Mouse (Mus musculus): ENCODE measurements around the gene Deup1. TPM values are rescaled to one million over a fixed set of nuclear protein-coding genes. Genes with fewer than 3 reads are reported as not detected.

The Deup1 gene
- polyA plus RNA-seq, 1 experiment from 2014 or later, result 0.08 TPM

DNA sequence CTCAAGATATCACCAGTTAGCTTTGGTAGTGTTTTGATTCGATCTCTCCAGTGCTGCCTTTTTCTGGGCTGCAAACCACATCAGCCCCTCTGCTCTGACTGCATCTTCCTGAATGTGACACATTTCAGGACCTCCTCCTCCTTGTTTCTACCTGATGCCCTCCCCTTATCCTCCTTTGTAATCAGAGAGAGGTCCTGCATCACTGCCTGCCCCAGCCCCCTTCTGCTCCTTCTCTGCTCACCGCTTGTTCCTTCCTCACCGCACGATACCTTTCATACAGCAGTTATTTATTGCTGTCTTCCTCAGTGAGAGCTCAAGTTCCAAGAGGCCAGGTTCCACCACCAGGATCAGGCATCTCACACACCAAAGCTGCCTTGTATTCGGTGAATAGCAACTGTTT is 96.5 kb downstream of the Deup1 start:
- H3K4me1 ChIP-seq (replicated peaks; ENCODE audit: control insufficient read depth, insufficient read depth, low read length), result peaks cover 17% of the 10 kb centered on the region
- no peak overlapping the region for H3K9ac ChIP-seq (ENCODE audit: low read depth, low read length)
- no peaks in the 10 kb centered on the region; the same call in 1 of the 2 replicates for H3K36me3 ChIP-seq (ENCODE audit: control insufficient read depth, insufficient read depth)
- no peak for TF ChIP-seq CTCF (IDR thresholded peaks at IDR 0.05; ENCODE audit: low read depth)
- H3K27me3 ChIP-seq (replicated peaks; ENCODE audit: control insufficient read depth, insufficient read depth, low read length), result no peaks in the 10 kb centered on the region
- no peak overlapping the region for H3K4me2 ChIP-seq (replicated peaks; ENCODE audit: low read depth)
- WGBS, result 37% methylated on average over 5 of the region's 5 CpGs
- ATAC-seq, result no peak
- H3K9me3 ChIP-seq (ENCODE audit: control insufficient read depth), result no peaks in the 10 kb centered on the region
- H3K27ac ChIP-seq (ENCODE audit: low read depth, low read length), result no peak overlapping the region
- H3K4me3 ChIP-seq (ENCODE audit: low read depth, low read length), result no peak overlapping the region

DNA sequence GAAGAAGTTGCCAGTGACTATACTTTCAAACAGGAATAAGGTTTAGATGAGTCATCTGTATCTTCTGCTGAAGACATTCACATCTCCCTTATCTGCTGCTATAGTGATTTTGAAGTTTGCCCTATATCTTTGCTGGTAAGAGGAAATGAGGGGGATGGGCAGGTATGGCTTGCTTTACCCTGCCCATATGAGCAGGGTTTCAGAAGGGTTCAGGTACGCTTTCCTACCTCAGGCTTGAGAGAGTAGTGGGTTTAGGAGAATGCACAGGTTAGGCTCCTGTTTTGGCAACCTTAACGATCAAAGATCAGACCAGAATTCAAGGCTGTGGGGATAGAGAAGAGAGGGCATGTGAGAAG is 97.8 kb downstream of the Deup1 start:
- Histone ChIP-seq H3K36me3 (ENCODE audit: control insufficient read depth, insufficient read depth) (no peaks in the 10 kb centered on the region; the same call in 1 of the 2 replicates), H3K9ac (ENCODE audit: low read depth, low read length) (0 out of 2 replicates have a peak overlapping the region, but pooled peaks have one; percentile 1), H3K9me3 (ENCODE audit: control insufficient read depth) (no peaks in the 10 kb centered on the region), H3K27me3 (replicated peaks; ENCODE audit: control insufficient read depth, insufficient read depth, low read length) (no peaks in the 10 kb centered on the region), H3K4me1 (replicated peaks; ENCODE audit: control insufficient read depth, insufficient read depth, low read length) (peaks cover 21% of the 10 kb centered on the region), H3K4me2 (replicated peaks; ENCODE audit: low read depth) (no peak overlapping the region), H3K4me3 (ENCODE audit: low read depth, low read length) (no peak overlapping the region), H3K27ac (ENCODE audit: low read depth, low read length) (no peak overlapping the region; the same call in 1 of the 2 replicates)
- no peak for TF ChIP-seq CTCF (IDR thresholded peaks at IDR 0.05; ENCODE audit: low read depth)
- 46% methylated on average over 2 of the region's 2 CpGs for WGBS
- peak; percentile 65 for ATAC-seq

DNA sequence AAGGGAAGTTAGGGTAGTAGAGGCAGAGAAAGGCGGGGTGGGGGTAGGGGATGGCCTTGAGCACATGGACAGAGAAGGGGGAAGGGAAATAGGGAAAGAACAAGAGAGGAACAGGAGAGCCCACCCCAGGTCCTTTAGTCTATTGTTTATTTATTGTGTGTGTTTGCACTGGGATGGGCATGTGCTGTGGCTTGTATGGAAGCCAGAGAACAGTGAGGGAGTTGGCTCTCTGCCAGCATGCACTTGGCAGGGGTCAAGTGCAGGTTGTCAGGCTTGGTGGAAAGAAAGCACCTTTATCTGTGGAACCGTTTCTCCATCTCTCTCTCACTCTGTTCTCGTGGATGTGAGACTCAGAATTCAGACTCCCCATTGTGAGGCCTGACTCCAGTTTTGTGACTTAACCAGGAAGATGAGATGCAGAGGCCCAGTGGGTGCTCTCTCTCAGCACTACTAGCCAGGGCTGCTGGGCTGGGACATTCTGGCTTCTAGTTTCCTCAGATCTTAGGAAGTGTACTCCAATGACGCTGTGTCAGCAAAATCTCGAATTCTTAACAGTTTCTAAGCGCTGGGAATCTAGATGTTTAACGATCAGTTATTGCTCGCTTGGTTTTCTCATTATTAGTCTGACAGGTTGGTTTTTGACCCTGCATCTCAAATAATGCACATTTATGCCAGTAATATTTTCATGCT is 98.3 kb downstream of the Deup1 start:
- no peak overlapping the region for H3K27ac ChIP-seq (ENCODE audit: low read depth, low read length)
- peak; percentile 42 for ATAC-seq
- H3K4me3 ChIP-seq (ENCODE audit: low read depth, low read length), result no peak overlapping the region
- H3K9ac ChIP-seq (ENCODE audit: low read depth, low read length), result no peak overlapping the region
- H3K9me3 ChIP-seq (ENCODE audit: control insufficient read depth), result no peaks in the 10 kb centered on the region
- H3K27me3 ChIP-seq (replicated peaks; ENCODE audit: control insufficient read depth, insufficient read depth, low read length), result no peaks in the 10 kb centered on the region
- H3K4me1 ChIP-seq (replicated peaks; ENCODE audit: control insufficient read depth, insufficient read depth, low read length), result peaks cover 22% of the 10 kb centered on the region
- no peak for TF ChIP-seq CTCF (IDR thresholded peaks at IDR 0.05; ENCODE audit: low read depth)
- H3K4me2 ChIP-seq (replicated peaks; ENCODE audit: low read depth), result no peak overlapping the region
- WGBS, result 41% methylated on average over 8 of the region's 8 CpGs
- no peaks in the 10 kb centered on the region; the same call in 1 of the 2 replicates for H3K36me3 ChIP-seq (ENCODE audit: control insufficient read depth, insufficient read depth)

DNA sequence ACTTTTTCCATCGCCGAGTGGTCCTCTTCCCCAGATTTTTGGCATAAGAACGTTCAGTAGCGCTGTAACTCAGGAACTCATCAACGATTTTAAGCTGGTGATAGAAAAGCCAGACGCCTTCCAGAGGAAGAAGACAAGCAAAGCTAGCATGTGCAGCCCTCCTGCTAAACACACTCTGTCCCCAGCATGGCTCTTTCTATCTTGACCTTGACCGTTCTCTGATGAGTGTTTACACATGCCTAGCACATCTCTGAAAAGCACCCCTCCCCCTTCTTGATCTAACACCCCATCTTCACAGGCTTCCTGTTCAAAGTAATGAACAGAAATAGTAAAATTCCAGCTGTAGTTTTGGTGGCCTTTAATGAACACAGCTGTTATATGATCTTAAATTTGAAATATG is 99.4 kb downstream of the Deup1 start:
- 59% methylated on average over 7 of the region's 7 CpGs for WGBS
- Histone ChIP-seq H3K9me3 (ENCODE audit: control insufficient read depth) (no peaks in the 10 kb centered on the region), H3K4me3 (ENCODE audit: low read depth, low read length) (no peak overlapping the region), H3K4me1 (replicated peaks; ENCODE audit: control insufficient read depth, insufficient read depth, low read length) (peaks cover 22% of the 10 kb centered on the region), H3K36me3 (ENCODE audit: control insufficient read depth, insufficient read depth) (no peaks in the 10 kb centered on the region; the same call in 1 of the 2 replicates), H3K9ac (ENCODE audit: low read depth, low read length) (no peak overlapping the region), H3K27me3 (replicated peaks; ENCODE audit: control insufficient read depth, insufficient read depth, low read length) (no peaks in the 10 kb centered on the region), H3K4me2 (replicated peaks; ENCODE audit: low read depth) (no peak overlapping the region), H3K27ac (ENCODE audit: low read depth, low read length) (no peak overlapping the region)
- TF ChIP-seq CTCF (IDR thresholded peaks at IDR 0.05; ENCODE audit: low read depth), result no peak
- no peak for ATAC-seq

DNA sequence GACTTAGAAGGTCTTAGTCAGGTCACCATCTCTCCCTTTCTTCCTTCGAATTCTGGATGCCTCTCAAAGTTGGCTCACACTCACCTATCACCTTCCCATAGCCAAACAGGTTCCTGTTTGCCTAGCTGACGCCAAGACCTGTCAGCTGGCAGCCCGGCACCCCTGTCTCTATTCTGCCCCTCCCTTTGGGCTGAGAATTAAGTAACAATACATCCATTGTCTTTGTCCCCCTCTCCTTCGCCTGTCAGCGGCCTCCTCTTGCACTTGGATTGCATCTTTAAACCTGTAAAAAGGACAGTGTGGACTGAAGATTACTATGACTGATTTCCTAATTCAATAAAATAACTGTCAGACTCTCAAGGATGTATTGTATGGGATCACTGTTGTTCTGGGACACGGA is 99.9 kb downstream of the Deup1 start:
- no peak for TF ChIP-seq CTCF (IDR thresholded peaks at IDR 0.05; ENCODE audit: low read depth)
- Histone ChIP-seq H3K9me3 (ENCODE audit: control insufficient read depth) (no peaks in the 10 kb centered on the region), H3K27me3 (replicated peaks; ENCODE audit: control insufficient read depth, insufficient read depth, low read length) (no peaks in the 10 kb centered on the region), H3K27ac (ENCODE audit: low read depth, low read length) (no peak overlapping the region), H3K36me3 (ENCODE audit: control insufficient read depth, insufficient read depth) (no peaks in the 10 kb centered on the region; the same call in 1 of the 2 replicates), H3K4me3 (ENCODE audit: low read depth, low read length) (no peak overlapping the region), H3K4me1 (replicated peaks; ENCODE audit: control insufficient read depth, insufficient read depth, low read length) (peaks cover 22% of the 10 kb centered on the region), H3K9ac (ENCODE audit: low read depth, low read length) (no peak overlapping the region), H3K4me2 (replicated peaks; ENCODE audit: low read depth) (no peak overlapping the region)
- 56% methylated on average over 6 of the region's 6 CpGs for WGBS
- no peak for ATAC-seq

DNA sequence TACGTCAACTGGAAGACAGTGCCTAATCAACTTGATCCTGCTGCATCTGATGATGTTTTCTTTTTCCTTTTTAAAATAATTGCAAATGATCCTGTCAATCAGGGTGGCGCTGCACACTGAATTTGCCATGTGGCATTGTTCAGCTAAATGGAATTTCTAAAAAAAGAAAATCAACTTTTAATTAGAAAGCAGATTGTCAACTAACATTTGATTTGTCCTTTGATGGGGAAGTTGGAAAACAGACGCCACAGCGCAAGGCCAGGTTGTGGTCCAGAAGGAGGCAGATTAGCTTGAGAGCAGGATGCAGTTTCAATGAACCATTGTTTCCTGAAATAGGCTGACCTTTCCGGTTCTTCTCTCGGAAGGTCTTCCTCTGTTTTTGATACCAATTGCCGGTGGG is 101.2 kb downstream of the Deup1 start:
- Histone ChIP-seq H3K9me3 (ENCODE audit: control insufficient read depth) (no peaks in the 10 kb centered on the region), H3K27me3 (replicated peaks; ENCODE audit: control insufficient read depth, insufficient read depth, low read length) (no peaks in the 10 kb centered on the region), H3K27ac (ENCODE audit: low read depth, low read length) (no peak overlapping the region), H3K9ac (ENCODE audit: low read depth, low read length) (no peak overlapping the region), H3K4me1 (replicated peaks; ENCODE audit: control insufficient read depth, insufficient read depth, low read length) (peaks cover 22% of the 10 kb centered on the region), H3K36me3 (ENCODE audit: control insufficient read depth, insufficient read depth) (no peaks in the 10 kb centered on the region), H3K4me2 (replicated peaks; ENCODE audit: low read depth) (no peak overlapping the region), H3K4me3 (ENCODE audit: low read depth, low read length) (no peak overlapping the region)
- WGBS, result 81% methylated on average over 7 of the region's 7 CpGs
- ATAC-seq, result no peak
- no peak for TF ChIP-seq CTCF (IDR thresholded peaks at IDR 0.05; ENCODE audit: low read depth)

Measured in intestine, postnatal 0 days (tissue).